In the genomic region with DNA sequence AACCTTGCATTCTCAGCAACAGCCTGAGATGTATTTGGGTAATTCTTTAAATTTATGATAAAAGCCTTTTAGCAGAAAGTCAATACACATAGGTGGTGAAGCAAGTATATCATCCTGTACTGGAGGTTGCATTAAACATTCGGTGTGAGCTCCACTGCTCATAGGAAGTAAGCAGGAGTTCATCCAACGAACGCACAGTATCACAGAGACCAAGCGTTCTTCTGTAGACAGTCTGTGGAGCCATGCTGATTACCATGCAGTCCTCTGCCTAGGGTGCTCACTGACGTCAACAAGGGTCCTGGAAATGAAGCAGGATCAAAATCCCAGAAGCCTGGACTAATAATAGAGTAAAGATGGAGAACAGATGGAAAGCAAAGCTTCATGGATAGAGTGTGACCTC, we compare ENCODE assay signal across 19 mouse cellular contexts.
DNase-seq lines count a peak whose midpoint lies in the region; ATAC-seq and TF ChIP-seq lines count a peak whose summit lies in the region.
"Had no signal": no experiment of that assay in that cellular context is flagged by ENCODE, and none has a peak within 500 bp of the region (broad histone marks: within the 10 kb centered on the region; RNA-seq: fewer than 3 reads in every experiment).

No protein-coding gene starts in this region.

- no peak overlapping the region for H3K27ac ChIP-seq in embryonic facial prominence, embryonic 14.5 days (replicated peaks; ENCODE audit: low read depth, low read length)
- no peak overlapping the region for H3K27ac ChIP-seq in embryonic facial prominence, embryonic 10.5 days (replicated peaks)
- peak overlapping the region; percentile 47; the same call in 1 of the 2 replicates for H3K27ac ChIP-seq in MEL (ENCODE audit: control insufficient read depth, low read depth, low read length)
- H3K27ac ChIP-seq in midbrain, embryonic 14.5 days (replicated peaks; ENCODE audit: low read depth, low read length), result no peak overlapping the region
- H3K27ac ChIP-seq in intestine, embryonic 15.5 days, result no peak overlapping the region
- H3K27ac ChIP-seq: forebrain, embryonic 12.5 days; heart, embryonic 13.5 days; limb, embryonic 10.5 days; midbrain, embryonic 15.5 days; stomach, postnatal 0 days had no signal

- DNase-seq in embryonic facial prominence, embryonic 14.5 days (ENCODE audit: low spot score), result peak; percentile 7
- DNase-seq in embryonic facial prominence, embryonic 10.5 days (ENCODE audit: low spot score), result no peak
- no peak for DNase-seq in MEL (ENCODE audit: low read depth, low spot score)
- no peak for DNase-seq in midbrain, embryonic 14.5 days
- no peak for DNase-seq in T-cell, adult 2 months (ENCODE audit: low spot score)
- DNase-seq: adrenal gland, adult 2 months; gastrocnemius, postnatal 25 days; heart, postnatal 4 days; kidney, adult 2 months; kidney, postnatal 25 days; lung, adult 2 months had no signal

- H3K4me2 ChIP-seq in embryonic facial prominence, embryonic 14.5 days (ENCODE audit: low read depth, low read length), result no peak overlapping the region
- H3K4me2 ChIP-seq in midbrain, embryonic 14.5 days (ENCODE audit: low read length), result no peak overlapping the region
- H3K4me2 ChIP-seq in intestine, embryonic 15.5 days (replicated peaks), result no peak overlapping the region
- H3K4me2 ChIP-seq: forebrain, embryonic 12.5 days; heart, embryonic 13.5 days; midbrain, embryonic 15.5 days had no signal

- H3K9ac ChIP-seq in embryonic facial prominence, embryonic 14.5 days (ENCODE audit: low read depth, low read length), result no peak overlapping the region
- H3K9ac ChIP-seq in MEL (ENCODE audit: control insufficient read depth, low read depth, low read length, poor library complexity, severe bottlenecking), result no peak overlapping the region
- H3K9ac ChIP-seq in midbrain, embryonic 14.5 days (replicated peaks; ENCODE audit: low read length), result no peak overlapping the region
- H3K9ac ChIP-seq in intestine, embryonic 15.5 days, result no peak overlapping the region
- H3K9ac ChIP-seq: forebrain, embryonic 12.5 days; heart, embryonic 13.5 days; midbrain, embryonic 15.5 days had no signal

- no peak for TF ChIP-seq EP300 in MEL (IDR thresholded peaks at IDR 0.05; ENCODE audit: low read depth in 1 of 2, low read length in 2 of 2)

- WGBS in embryonic facial prominence, embryonic 14.5 days, result 70% methylated on average over 5 of the region's 5 CpGs
- 85% methylated on average over 5 of the region's 5 CpGs for WGBS in embryonic facial prominence, embryonic 10.5 days
- 79% methylated on average over 5 of the region's 5 CpGs for WGBS in midbrain, embryonic 14.5 days
- 65% methylated on average over 5 of the region's 5 CpGs for WGBS in intestine, embryonic 15.5 days

- no peak overlapping the region for H3K4me3 ChIP-seq in embryonic facial prominence, embryonic 14.5 days (ENCODE audit: low read depth, low read length)
- H3K4me3 ChIP-seq in embryonic facial prominence, embryonic 10.5 days, result no peak overlapping the region
- H3K4me3 ChIP-seq in MEL (ENCODE audit: control insufficient read depth in 1 of 2, insufficient read depth in 1 of 2, low read depth in 2 of 2, low read length in 2 of 2), result peak overlapping the region in 1 of 2 experiments; percentile 32; a peak in 2 of 4 replicates
- peak overlapping the region; percentile 71 for H3K4me3 ChIP-seq in megakaryocyte, embryonic 14.5 days (replicated peaks)
- H3K4me3 ChIP-seq in midbrain, embryonic 14.5 days (replicated peaks; ENCODE audit: low read depth, low read length), result no peak overlapping the region
- no peak overlapping the region for H3K4me3 ChIP-seq in intestine, embryonic 15.5 days (replicated peaks)
- H3K4me3 ChIP-seq: forebrain, embryonic 12.5 days; heart, embryonic 13.5 days; limb, embryonic 10.5 days; midbrain, embryonic 15.5 days had no signal

- no peak for ATAC-seq in embryonic facial prominence, embryonic 14.5 days (ENCODE audit: low read depth)
- ATAC-seq in hematopoietic stem cell, adult 5-6 weeks (replicated peaks in 1 of 2; ENCODE audit: insufficient read depth in 1 of 2, low FRiP score in 2 of 2, low TSS enrichment in 1 of 2, low read depth in 1 of 2, poor library complexity in 2 of 2, severe bottlenecking in 2 of 2), result peak; percentile 24 to 34; a peak in 2 of 4 replicates
- no peak for ATAC-seq in midbrain, embryonic 14.5 days (ENCODE audit: low FRiP score, low TSS enrichment)
- no peak for ATAC-seq in intestine, embryonic 15.5 days
- ATAC-seq: midbrain, embryonic 15.5 days had no signal

- TF ChIP-seq RAD21 in MEL (IDR thresholded peaks at IDR 0.05; ENCODE audit: low read depth, low read length), result no peak

- no peak for TF ChIP-seq CTCF in MEL (IDR thresholded peaks at IDR 0.05 in 2 of 3, conservative IDR thresholded peaks at IDR 0.05 in 1 of 3; ENCODE audit: control insufficient read depth in 1 of 3, insufficient read depth in 1 of 3, low read depth in 2 of 3, low read length in 3 of 3, poor library complexity in 1 of 3, severe bottlenecking in 1 of 3)

- H3K9me3 ChIP-seq in embryonic facial prominence, embryonic 14.5 days (ENCODE audit: control insufficient read depth, low read length), result no peaks in the 10 kb centered on the region
- H3K9me3 ChIP-seq in embryonic facial prominence, embryonic 10.5 days, result no peaks in the 10 kb centered on the region
- no peaks in the 10 kb centered on the region for H3K9me3 ChIP-seq in MEL (replicated peaks; ENCODE audit: insufficient read depth, low read length)
- no peaks in the 10 kb centered on the region for H3K9me3 ChIP-seq in megakaryocyte, embryonic 14.5 days
- H3K9me3 ChIP-seq in midbrain, embryonic 14.5 days (ENCODE audit: control insufficient read depth, low read length), result no peaks in the 10 kb centered on the region
- H3K9me3 ChIP-seq in intestine, embryonic 15.5 days, result no peaks in the 10 kb centered on the region
- H3K9me3 ChIP-seq: forebrain, embryonic 12.5 days; heart, embryonic 13.5 days; limb, embryonic 10.5 days; midbrain, embryonic 15.5 days had no signal

- H3K36me3 ChIP-seq in embryonic facial prominence, embryonic 14.5 days (ENCODE audit: control insufficient read depth, insufficient read depth, low read length), result no peaks in the 10 kb centered on the region
- no peaks in the 10 kb centered on the region for H3K36me3 ChIP-seq in embryonic facial prominence, embryonic 10.5 days (replicated peaks)
- H3K36me3 ChIP-seq in MEL (ENCODE audit: control insufficient read depth in 1 of 2, insufficient read depth in 2 of 2, low read length in 2 of 2), result peaks cover 0 to 4% of the 10 kb centered on the region in 2 experiments; a peak in 2 of 4 replicates
- no peaks in the 10 kb centered on the region for H3K36me3 ChIP-seq in megakaryocyte, embryonic 14.5 days (replicated peaks; ENCODE audit: low read length)
- H3K36me3 ChIP-seq in midbrain, embryonic 14.5 days (ENCODE audit: control insufficient read depth, insufficient read depth, low read length), result no peaks in the 10 kb centered on the region
- H3K36me3 ChIP-seq in intestine, embryonic 15.5 days, result no peaks in the 10 kb centered on the region
- H3K36me3 ChIP-seq: forebrain, embryonic 12.5 days; heart, embryonic 13.5 days; limb, embryonic 10.5 days; midbrain, embryonic 15.5 days had no signal

- H3K79me2 ChIP-seq in MEL (ENCODE audit: control insufficient read depth, insufficient read depth, low read length, poor library complexity), result no peaks in the 10 kb centered on the region

- TF ChIP-seq POLR2A in MEL (IDR thresholded peaks at IDR 0.05; ENCODE audit: control insufficient read depth in 1 of 2, insufficient read depth in 1 of 2, low read depth in 1 of 2, low read length in 2 of 2, poor library complexity in 1 of 2), result no peak

- no peaks in the 10 kb centered on the region for H3K27me3 ChIP-seq in embryonic facial prominence, embryonic 14.5 days (replicated peaks; ENCODE audit: control insufficient read depth, insufficient read depth, low read length)
- no peaks in the 10 kb centered on the region for H3K27me3 ChIP-seq in embryonic facial prominence, embryonic 10.5 days (replicated peaks; ENCODE audit: low read depth, poor library complexity, severe bottlenecking)
- H3K27me3 ChIP-seq in MEL (ENCODE audit: control insufficient read depth in 1 of 2, insufficient read depth in 2 of 2, low read length in 2 of 2), result no peaks in the 10 kb centered on the region
- no peaks in the 10 kb centered on the region for H3K27me3 ChIP-seq in megakaryocyte, embryonic 14.5 days (replicated peaks)
- no peaks in the 10 kb centered on the region for H3K27me3 ChIP-seq in midbrain, embryonic 14.5 days (ENCODE audit: control insufficient read depth, insufficient read depth, low read length)
- no peaks in the 10 kb centered on the region for H3K27me3 ChIP-seq in intestine, embryonic 15.5 days (replicated peaks)
- H3K27me3 ChIP-seq: forebrain, embryonic 12.5 days; heart, embryonic 13.5 days; midbrain, embryonic 15.5 days had no signal

- H3K4me1 ChIP-seq in embryonic facial prominence, embryonic 14.5 days (ENCODE audit: control insufficient read depth, insufficient read depth, low read length), result peaks cover 4% of the 10 kb centered on the region; the same call in 1 of the 2 replicates
- H3K4me1 ChIP-seq in embryonic facial prominence, embryonic 10.5 days, result peaks cover 7% of the 10 kb centered on the region
- peaks cover 2 to 4% of the 10 kb centered on the region in 2 experiments; a peak in 2 of 4 replicates for H3K4me1 ChIP-seq in MEL (ENCODE audit: control insufficient read depth in 1 of 2, insufficient read depth in 2 of 2, low read length in 2 of 2)
- peaks cover 59% of the 10 kb centered on the region for H3K4me1 ChIP-seq in megakaryocyte, embryonic 14.5 days
- H3K4me1 ChIP-seq in midbrain, embryonic 14.5 days (ENCODE audit: control insufficient read depth, insufficient read depth, low read length), result no peaks in the 10 kb centered on the region
- no peaks in the 10 kb centered on the region for H3K4me1 ChIP-seq in intestine, embryonic 15.5 days (replicated peaks)
- H3K4me1 ChIP-seq: limb, embryonic 10.5 days; midbrain, embryonic 15.5 days had no signal

TF ChIP-seq in MEL, 35 proteins besides CTCF, POLR2A, EP300 and RAD21 (continues in another document):
- no peak for TF ChIP-seq SMC3 (IDR thresholded peaks at IDR 0.05; ENCODE audit: low read depth, low read length)
- TF ChIP-seq TAL1 (IDR thresholded peaks at IDR 0.05; ENCODE audit: low read length), result no peak
- TF ChIP-seq MYC (IDR thresholded peaks at IDR 0.05; ENCODE audit: low read depth, low read length), result no peak
- no peak for TF ChIP-seq SIN3A (IDR thresholded peaks at IDR 0.05; ENCODE audit: low read length)
- TF ChIP-seq ETS1 (IDR thresholded peaks at IDR 0.05; ENCODE audit: low read depth, low read length), result no peak
- no peak for TF ChIP-seq POLR2AphosphoS5 (IDR thresholded peaks at IDR 0.05; ENCODE audit: borderline replicate concordance, low read depth, low read length)
- TF ChIP-seq NRF1 (IDR thresholded peaks at IDR 0.05; ENCODE audit: insufficient read depth, low read depth, low read length, poor library complexity, severe bottlenecking), result no peak
- TF ChIP-seq MEF2A (IDR thresholded peaks at IDR 0.05; ENCODE audit: extremely low read depth, insufficient replicate concordance, low read depth, low read length, poor library complexity, severe bottlenecking), result no peak
- TF ChIP-seq GABPA (IDR thresholded peaks at IDR 0.05; ENCODE audit: low read depth, low read length), result no peak
- TF ChIP-seq KAT2A (conservative IDR thresholded peaks at IDR 0.05; ENCODE audit: low read depth, low read length), result no peak
- no peak for TF ChIP-seq CHD1 (IDR thresholded peaks at IDR 0.05; ENCODE audit: low read depth, low read length)

Comparison
In these comparisons a context has a peak if more than half of its experiments do, and no peak if none do; other contexts are left out.
1. ATAC-seq: peak in hematopoietic stem cell, adult 5-6 weeks (2 of 2); none in embryonic facial prominence, embryonic 14.5 days (single experiment), midbrain, embryonic 14.5 days (single experiment) and intestine, embryonic 15.5 days (single experiment).